Mouse (Mus musculus): ENCODE results near the gene Ston2. TPM values are rescaled to one million over a fixed set of nuclear protein-coding genes. Genes with fewer than 3 reads are reported as not detected.

Ston2 gene
- polyA plus RNA-seq, 1 experiment: 9.0 TPM

GRCm38 (mm10) chr12:91726202-91726601 is 62.0 kb downstream of the Ston2 start:
- H3K4me1 ChIP-seq (ENCODE audit: control insufficient read depth, insufficient read depth, low read length): no peaks in the 10 kb centered on the region
- no peaks in the 10 kb centered on the region for H3K27me3 ChIP-seq (ENCODE audit: control insufficient read depth, insufficient read depth, low read length)
- no peak overlapping the region for H3K27ac ChIP-seq (ENCODE audit: insufficient read depth, low read length)
- no peak for TF ChIP-seq POLR2A (IDR thresholded peaks at IDR 0.05; ENCODE audit: borderline replicate concordance, insufficient read depth, low read length)
- no peak for TF ChIP-seq CTCF (IDR thresholded peaks at IDR 0.05; ENCODE audit: borderline replicate concordance, insufficient read depth, low read depth, low read length)
- DNase-seq: no peak
- 91% methylated on average over 7 of the region's 7 CpGs for WGBS
- H3K4me3 ChIP-seq (replicated peaks; ENCODE audit: insufficient read depth, low read depth, low read length): no peak overlapping the region

- no peak for DNase-seq
- H3K27ac ChIP-seq (ENCODE audit: insufficient read depth, low read length): no peak overlapping the region
- no peaks in the 10 kb centered on the region for H3K4me1 ChIP-seq (ENCODE audit: control insufficient read depth, insufficient read depth, low read length)
- no peak for TF ChIP-seq POLR2A (IDR thresholded peaks at IDR 0.05; ENCODE audit: borderline replicate concordance, insufficient read depth, low read length)
- no peak for TF ChIP-seq CTCF (IDR thresholded peaks at IDR 0.05; ENCODE audit: borderline replicate concordance, insufficient read depth, low read depth, low read length)
- WGBS: 94% methylated on average over 6 of the region's 6 CpGs
- H3K27me3 ChIP-seq (ENCODE audit: control insufficient read depth, insufficient read depth, low read length): no peaks in the 10 kb centered on the region
- no peak overlapping the region for H3K4me3 ChIP-seq (replicated peaks; ENCODE audit: insufficient read depth, low read depth, low read length)
Measured at GRCm38 (mm10) chr12:91723912-91724311, 64.3 kb downstream of the Ston2 start.

DNA sequence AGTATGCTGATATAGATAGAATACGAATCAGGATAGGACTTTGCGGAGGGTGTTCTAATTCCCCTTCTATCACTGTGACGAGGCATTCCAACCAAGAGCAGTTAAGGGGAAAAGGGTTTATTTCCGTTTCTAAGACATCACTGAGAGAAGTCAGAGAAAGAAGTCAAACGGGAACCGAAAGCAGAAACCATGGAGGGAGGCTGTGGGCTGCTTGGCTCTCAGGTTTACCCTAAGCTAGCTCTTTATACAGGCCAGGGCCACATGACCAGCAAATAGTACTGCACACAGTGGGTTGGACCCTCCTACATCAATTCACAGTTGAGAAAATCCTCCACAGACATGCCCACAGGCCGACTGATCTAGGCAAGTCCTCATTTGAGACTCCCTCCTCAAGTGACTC is 69.1 kb downstream of the Ston2 start:
- H3K27me3 ChIP-seq (ENCODE audit: control insufficient read depth, insufficient read depth, low read length): no peaks in the 10 kb centered on the region
- TF ChIP-seq POLR2A (IDR thresholded peaks at IDR 0.05; ENCODE audit: borderline replicate concordance, insufficient read depth, low read length) (no peak), CTCF (IDR thresholded peaks at IDR 0.05; ENCODE audit: borderline replicate concordance, insufficient read depth, low read depth, low read length) (no peak)
- H3K4me3 ChIP-seq (replicated peaks; ENCODE audit: insufficient read depth, low read depth, low read length): no peak overlapping the region
- WGBS: 88% methylated on average over 7 of the region's 7 CpGs
- H3K4me1 ChIP-seq (ENCODE audit: control insufficient read depth, insufficient read depth, low read length): no peaks in the 10 kb centered on the region
- no peak overlapping the region for H3K27ac ChIP-seq (ENCODE audit: insufficient read depth, low read length)
- no peak for DNase-seq

DNA sequence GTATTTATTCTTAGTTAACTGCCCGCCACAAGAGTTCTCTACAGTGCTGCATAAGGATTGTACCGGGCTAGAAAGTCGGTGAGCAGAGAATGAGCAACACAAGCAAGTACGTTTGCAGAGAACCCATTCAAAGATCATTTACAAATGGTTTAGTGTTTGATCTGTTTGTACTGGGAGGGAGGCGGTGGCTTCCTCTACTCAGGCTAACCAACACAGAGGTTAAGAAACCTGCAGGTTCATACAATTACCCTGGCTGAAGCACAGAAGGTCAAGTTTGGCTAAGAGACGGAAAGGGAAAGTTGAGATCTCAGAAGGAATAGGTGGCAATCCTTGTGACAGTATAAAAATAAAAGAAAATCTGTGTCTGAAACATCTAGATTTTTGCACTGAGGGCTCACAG is 72.5 kb downstream of the Ston2 start:
- 94% methylated on average over 6 of the region's 6 CpGs for WGBS
- H3K4me1 ChIP-seq (ENCODE audit: control insufficient read depth, insufficient read depth, low read length): no peaks in the 10 kb centered on the region
- H3K4me3 ChIP-seq (replicated peaks; ENCODE audit: insufficient read depth, low read depth, low read length): no peak overlapping the region
- no peaks in the 10 kb centered on the region for H3K27me3 ChIP-seq (ENCODE audit: control insufficient read depth, insufficient read depth, low read length)
- no peak overlapping the region for H3K27ac ChIP-seq (ENCODE audit: insufficient read depth, low read length)
- no peak for DNase-seq
- TF ChIP-seq POLR2A (IDR thresholded peaks at IDR 0.05; ENCODE audit: borderline replicate concordance, insufficient read depth, low read length) (no peak), CTCF (IDR thresholded peaks at IDR 0.05; ENCODE audit: borderline replicate concordance, insufficient read depth, low read depth, low read length) (no peak)

GRCm38 (mm10) chr12:91713358-91713757 is 74.8 kb downstream of the Ston2 start:
- Histone ChIP-seq H3K27me3 (ENCODE audit: control insufficient read depth, insufficient read depth, low read length) (no peaks in the 10 kb centered on the region), H3K27ac (ENCODE audit: insufficient read depth, low read length) (no peak overlapping the region), H3K4me3 (replicated peaks; ENCODE audit: insufficient read depth, low read depth, low read length) (no peak overlapping the region), H3K4me1 (ENCODE audit: control insufficient read depth, insufficient read depth, low read length) (no peaks in the 10 kb centered on the region)
- DNase-seq: no peak
- 92% methylated on average over 7 of the region's 7 CpGs for whole genome bisulfite sequencing
- no peak for TF ChIP-seq CTCF (IDR thresholded peaks at IDR 0.05; ENCODE audit: borderline replicate concordance, insufficient read depth, low read depth, low read length)
- TF ChIP-seq POLR2A (IDR thresholded peaks at IDR 0.05; ENCODE audit: borderline replicate concordance, insufficient read depth, low read length): no peak

- Histone ChIP-seq H3K4me3 (replicated peaks; ENCODE audit: insufficient read depth, low read depth, low read length) (no peak overlapping the region), H3K4me1 (ENCODE audit: control insufficient read depth, insufficient read depth, low read length) (no peaks in the 10 kb centered on the region), H3K27me3 (ENCODE audit: control insufficient read depth, insufficient read depth, low read length) (no peaks in the 10 kb centered on the region), H3K27ac (ENCODE audit: insufficient read depth, low read length) (no peak overlapping the region)
- 84% methylated on average over 4 of the region's 4 CpGs for WGBS
- TF ChIP-seq CTCF (IDR thresholded peaks at IDR 0.05; ENCODE audit: borderline replicate concordance, insufficient read depth, low read depth, low read length) (no peak), POLR2A (IDR thresholded peaks at IDR 0.05; ENCODE audit: borderline replicate concordance, insufficient read depth, low read length) (no peak)
- no peak for DNase-seq
Measured at GRCm38 (mm10) chr12:91711655-91712054, 76.5 kb downstream of the Ston2 start.

- DNase-seq: no peak
- Histone ChIP-seq H3K27ac (ENCODE audit: insufficient read depth, low read length) (no peak overlapping the region), H3K27me3 (ENCODE audit: control insufficient read depth, insufficient read depth, low read length) (no peaks in the 10 kb centered on the region), H3K4me3 (replicated peaks; ENCODE audit: insufficient read depth, low read depth, low read length) (no peak overlapping the region), H3K4me1 (ENCODE audit: control insufficient read depth, insufficient read depth, low read length) (no peaks in the 10 kb centered on the region)
- WGBS: 14% methylated on average over 3 of the region's 3 CpGs
- TF ChIP-seq POLR2A (IDR thresholded peaks at IDR 0.05; ENCODE audit: borderline replicate concordance, insufficient read depth, low read length) (no peak), CTCF (IDR thresholded peaks at IDR 0.05; ENCODE audit: borderline replicate concordance, insufficient read depth, low read depth, low read length) (no peak)
Measured at GRCm38 (mm10) chr12:91710876-91711275, 77.3 kb downstream of the Ston2 start.

DNA sequence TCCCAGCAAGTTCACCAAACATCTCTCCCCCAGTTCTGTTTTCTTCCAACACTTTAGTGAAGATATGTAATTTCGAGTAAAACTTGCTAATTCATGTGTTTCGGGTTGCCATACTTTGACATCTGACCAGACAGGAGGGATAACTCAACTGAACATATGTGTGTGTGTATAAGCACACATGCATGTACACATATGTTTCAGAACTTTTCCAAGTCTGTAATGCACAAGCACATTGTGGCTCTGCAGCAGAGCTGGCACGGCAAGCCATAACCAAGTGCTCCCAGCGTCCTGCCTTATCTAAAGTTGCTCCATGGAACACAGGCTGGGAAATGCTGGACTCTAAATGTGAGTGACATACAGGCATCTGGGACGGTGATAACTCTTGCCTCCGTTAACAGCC is 78.6 kb downstream of the Ston2 start:
- H3K27me3 ChIP-seq (ENCODE audit: control insufficient read depth, insufficient read depth, low read length): no peaks in the 10 kb centered on the region
- H3K27ac ChIP-seq (ENCODE audit: insufficient read depth, low read length): no peak overlapping the region
- H3K4me3 ChIP-seq (replicated peaks; ENCODE audit: insufficient read depth, low read depth, low read length): no peak overlapping the region
- H3K4me1 ChIP-seq (ENCODE audit: control insufficient read depth, insufficient read depth, low read length): no peaks in the 10 kb centered on the region
- no peak for TF ChIP-seq CTCF (IDR thresholded peaks at IDR 0.05; ENCODE audit: borderline replicate concordance, insufficient read depth, low read depth, low read length)
- no peak for TF ChIP-seq POLR2A (IDR thresholded peaks at IDR 0.05; ENCODE audit: borderline replicate concordance, insufficient read depth, low read length)
- 61% methylated on average over 6 of the region's 6 CpGs for WGBS
- no peak for DNase-seq

Measured in cerebellum, adult 2 months (tissue).